In the genomic region with DNA sequence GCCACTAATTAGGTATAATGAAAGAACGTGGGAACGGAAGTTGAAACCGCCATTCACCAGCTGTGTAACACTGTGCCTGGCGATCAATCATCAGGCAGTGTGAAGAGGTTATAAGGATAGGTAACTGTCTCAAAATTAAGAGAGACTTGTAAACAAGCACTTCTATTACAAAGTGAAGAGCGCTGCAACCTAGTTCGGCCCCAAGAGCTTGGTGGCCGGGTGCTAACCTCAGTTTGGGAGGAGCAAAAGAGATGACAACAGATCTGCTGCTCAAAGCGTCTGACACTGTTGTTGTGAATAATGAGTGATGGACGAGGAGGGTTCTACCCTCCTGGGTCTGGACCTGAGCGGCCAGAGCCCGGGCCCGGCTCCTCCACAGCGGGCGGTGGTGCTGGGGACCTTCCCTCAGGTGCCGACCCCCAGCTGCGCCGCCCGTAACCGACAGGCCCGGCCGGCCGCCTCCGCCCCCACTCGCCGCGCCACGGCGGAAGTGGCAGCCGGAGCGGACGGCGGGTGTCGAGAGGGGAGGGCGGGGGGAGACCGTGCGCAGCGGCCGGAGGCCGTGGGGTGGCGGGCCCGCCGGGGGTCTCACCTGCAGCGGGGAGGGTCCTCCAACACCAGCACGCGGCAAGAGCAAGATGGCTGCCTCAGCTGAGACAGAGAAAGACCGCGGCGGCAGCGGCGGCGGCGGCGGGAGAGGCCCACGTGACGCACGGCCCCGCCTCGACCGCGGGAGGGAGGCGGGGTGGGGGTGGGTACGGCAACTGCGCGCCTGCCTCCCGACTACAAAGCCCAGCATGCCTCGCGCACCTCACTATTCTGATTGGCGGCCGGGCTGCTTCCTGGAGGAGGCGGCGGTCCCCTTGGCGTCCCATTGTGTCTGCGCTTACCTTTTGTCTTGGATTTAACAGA, we compare ENCODE assay signal across 1 mouse cellular context.
TF ChIP-seq lines count a peak whose summit lies in the region.

A gene (minus strand): TSS at position 699 of the 912 bp plus-strand sequence.

TF ChIP-seq in CH12.LX, 34 proteins besides CTCF, POLR2A, EP300 and RAD21 (continued from another document):
- TF ChIP-seq JUND (conservative IDR thresholded peaks at IDR 0.05; ENCODE audit: low read depth, low read length): no peak
- no peak; the same call in 1 of the 2 replicates for TF ChIP-seq CHD1 (IDR thresholded peaks at IDR 0.05; ENCODE audit: low read depth, low read length)
- no peak for TF ChIP-seq ZKSCAN1 (IDR thresholded peaks at IDR 0.05; ENCODE audit: borderline replicate concordance, low read depth, low read length)
- TF ChIP-seq POLR2AphosphoS2 (IDR thresholded peaks at IDR 0.05; ENCODE audit: low read depth, low read length): no peak
- peak; percentile 69 for TF ChIP-seq BHLHE40 (IDR thresholded peaks at IDR 0.05; ENCODE audit: low read depth, low read length)
- no peak for TF ChIP-seq TBP (conservative IDR thresholded peaks at IDR 0.05; ENCODE audit: low read depth, low read length)
- TF ChIP-seq USF1 (IDR thresholded peaks at IDR 0.05; ENCODE audit: low read depth, low read length): peak; percentile 95
- TF ChIP-seq MEF2A (IDR thresholded peaks at IDR 0.05; ENCODE audit: borderline replicate concordance, low read depth, low read length): peak; percentile 45; the same call in 1 of the 2 replicates
- TF ChIP-seq MAFK (IDR thresholded peaks at IDR 0.05; ENCODE audit: insufficient replicate concordance, low read length): no peak
- no peak for TF ChIP-seq ZC3H11A (IDR thresholded peaks at IDR 0.05; ENCODE audit: low read depth, low read length)
- TF ChIP-seq USF2 (conservative IDR thresholded peaks at IDR 0.05; ENCODE audit: low read depth, low read length): peak; percentile 79
- TF ChIP-seq KAT2A (IDR thresholded peaks at IDR 0.05; ENCODE audit: insufficient replicate concordance, low read length): peak; percentile 82; the same call in 1 of the 2 replicates
- peak; percentile 66; the same call in 1 of the 2 replicates for TF ChIP-seq CHD2 (IDR thresholded peaks at IDR 0.05; ENCODE audit: low read length)
- peak; percentile 33; the same call in 1 of the 2 replicates for TF ChIP-seq ETS1 (conservative IDR thresholded peaks at IDR 0.05; ENCODE audit: low read depth, low read length)
- TF ChIP-seq ZMIZ1 (IDR thresholded peaks at IDR 0.05; ENCODE audit: low read depth, low read length): no peak; the same call in 1 of the 2 replicates
- peak; percentile 34; the same call in 1 of the 2 replicates for TF ChIP-seq TCF12 (IDR thresholded peaks at IDR 0.05; ENCODE audit: low read depth, low read length)
- peak; percentile 78; the same call in 1 of the 2 replicates for TF ChIP-seq MXI1 (IDR thresholded peaks at IDR 0.05; ENCODE audit: low read depth, low read length)
- 0 out of 2 replicates have a peak, but pooled peaks have one; percentile 10 for TF ChIP-seq MYC (IDR thresholded peaks at IDR 0.05; ENCODE audit: low read depth, low read length)
- peak; percentile 91 for TF ChIP-seq HCFC1 (IDR thresholded peaks at IDR 0.05; ENCODE audit: low read depth, low read length)
- TF ChIP-seq ZNF384 (IDR thresholded peaks at IDR 0.05; ENCODE audit: low read depth, low read length): no peak
- TF ChIP-seq E2F4 (IDR thresholded peaks at IDR 0.05; ENCODE audit: insufficient replicate concordance, low read depth, low read length): no peak
- peak; percentile 92 for TF ChIP-seq SIN3A (IDR thresholded peaks at IDR 0.05; ENCODE audit: low read length)
- no peak for TF ChIP-seq RCOR1 (conservative IDR thresholded peaks at IDR 0.05; ENCODE audit: low read depth, low read length)
- peak; percentile 80 for TF ChIP-seq MAZ (IDR thresholded peaks at IDR 0.05; ENCODE audit: low read depth, low read length)
- TF ChIP-seq NRF1 (IDR thresholded peaks at IDR 0.05; ENCODE audit: low read depth, low read length): peak; percentile 68
- TF ChIP-seq SMC3 (IDR thresholded peaks at IDR 0.05; ENCODE audit: low read depth, low read length): no peak
- TF ChIP-seq ELF1 (IDR thresholded peaks at IDR 0.05; ENCODE audit: low read depth, low read length): peak; percentile 93
- TF ChIP-seq PAX5 (IDR thresholded peaks at IDR 0.05; ENCODE audit: low read length): no peak
- TF ChIP-seq MAX (IDR thresholded peaks at IDR 0.05; ENCODE audit: low read length): no peak; the same call in 1 of the 2 replicates
- no peak for TF ChIP-seq GABPA (IDR thresholded peaks at IDR 0.05; ENCODE audit: insufficient replicate concordance, low read depth, low read length)
- TF ChIP-seq JUN (IDR thresholded peaks at IDR 0.05; ENCODE audit: insufficient read depth, low read depth, low read length): no peak
- TF ChIP-seq IRF4 (IDR thresholded peaks at IDR 0.05; ENCODE audit: low read depth, low read length): peak; percentile 36; the same call in 1 of the 2 replicates
- no peak for TF ChIP-seq UBTF (IDR thresholded peaks at IDR 0.05; ENCODE audit: low read depth, low read length)
